Mouse (Mus musculus) ES-E14 (cell line): ENCODE measurements around the gene Slc7a1. TPM values are rescaled to one million over a fixed set of nuclear protein-coding genes. Genes with fewer than 3 reads are reported as not detected.

ENCODE experiments used
- DNase-seq: peaks from one replicate; pipeline ENCODE4 v3.0.0-alpha.2; 2013; ENCODE audit warnings: low read depth, low spot score
- H3K27ac ChIP-seq: 2 replicates; pipeline ENCODE4 v1.5.1; 2012; ENCODE audit warnings: low read depth, mild to moderate bottlenecking, low read length, moderate library complexity, mixed read lengths; ENCODE audit not compliant: poor library complexity, insufficient read depth, severe bottlenecking
- H3K36me3 ChIP-seq: 2 replicates; pipeline ENCODE4 v1.6.1; 2012; ENCODE audit warnings: mild to moderate bottlenecking, low read length, moderate library complexity, mixed read lengths; ENCODE audit not compliant: control insufficient read depth, poor library complexity, insufficient read depth, severe bottlenecking
- H3K4me1 ChIP-seq, 2 experiments: fragments of 150-350 bp in 1 of 2; sonication (generic) in 1 of 2; 2 replicates each; pipeline ENCODE4 v1.6.1; 2012; ENCODE audit warnings: low read length in 2 of 2, mild to moderate bottlenecking in 1 of 2, mixed read lengths in 1 of 2; ENCODE audit not compliant: control insufficient read depth in 2 of 2, insufficient read depth in 2 of 2, poor library complexity in 1 of 2
- H3K4me3 ChIP-seq, 2 experiments: fragments of 150-350 bp in 1 of 2; sonication (generic) in 1 of 2; 2 replicates each; pipeline ENCODE4 v1.5.1; 2012; ENCODE audit warnings: low read length in 2 of 2, low read depth in 1 of 2, mild to moderate bottlenecking in 1 of 2, mixed read lengths in 1 of 2; ENCODE audit not compliant: insufficient read depth in 1 of 2, poor library complexity in 1 of 2, severe bottlenecking in 1 of 2
- H3K9ac ChIP-seq: 2 replicates; pipeline ENCODE4 v1.6.1; 2012; ENCODE audit warnings: low read depth, mild to moderate bottlenecking, low read length, mixed read lengths; ENCODE audit not compliant: poor library complexity, insufficient read depth, severe bottlenecking
- H3K9me3 ChIP-seq: fragments of 150-350 bp; sonication (generic); 2 replicates; pipeline ENCODE4 v1.6.1; 2012; ENCODE audit warnings: low read depth, mild to moderate bottlenecking, low read length; ENCODE audit not compliant: control insufficient read depth, insufficient read depth
- CHD2 ChIP-seq: IDR thresholded peaks from 2 replicates; pipeline ENCODE4 v1.6.1; 2014; ENCODE audit warnings: mild to moderate bottlenecking, low read depth, low read length, inconsistent platforms
- HCFC1 ChIP-seq: IDR thresholded peaks from 2 replicates; pipeline ENCODE4 v1.6.1; 2012; ENCODE audit warnings: low read length, inconsistent platforms, borderline replicate concordance; ENCODE audit not compliant: insufficient read depth
- MAFK ChIP-seq: IDR thresholded peaks from 2 replicates; pipeline ENCODE4 v1.6.1; 2014; ENCODE audit warnings: mild to moderate bottlenecking, low read depth, low read length, inconsistent platforms; ENCODE audit not compliant: insufficient read depth
- ZC3H11A ChIP-seq: IDR thresholded peaks from 2 replicates; pipeline ENCODE4 v1.6.1; 2012; ENCODE audit warnings: low read depth, mild to moderate bottlenecking, inconsistent platforms, low read length, borderline replicate concordance
- ZNF384 ChIP-seq: IDR thresholded peaks from 2 replicates; pipeline ENCODE4 v1.6.1; 2012; ENCODE audit warnings: low read depth, low read length, inconsistent platforms
- in situ Hi-C, 2 experiments: fragments of 600-800 bp; cut with MboI; formaldehyde crosslinking; loops; one replicate each; pipeline ENCODE4 v1.15.1; 2025; ENCODE audit warnings: low sequenced_read_pairs in 2 of 2, inconsistent platforms in 1 of 2; ENCODE audit not compliant: unreplicated experiment in 2 of 2
- total RNA-seq: library from RNA; depleted of rRNA; stranded (reverse); fragments of 300-350 nt; gene quantifications from 2 replicates; pipeline ENCODE4 v1.2.3, GENCODE M21; 2012; rRNA removed

Slc7a1 gene
- 104 and 151 TPM in 2 replicates for total RNA-seq

DNA sequence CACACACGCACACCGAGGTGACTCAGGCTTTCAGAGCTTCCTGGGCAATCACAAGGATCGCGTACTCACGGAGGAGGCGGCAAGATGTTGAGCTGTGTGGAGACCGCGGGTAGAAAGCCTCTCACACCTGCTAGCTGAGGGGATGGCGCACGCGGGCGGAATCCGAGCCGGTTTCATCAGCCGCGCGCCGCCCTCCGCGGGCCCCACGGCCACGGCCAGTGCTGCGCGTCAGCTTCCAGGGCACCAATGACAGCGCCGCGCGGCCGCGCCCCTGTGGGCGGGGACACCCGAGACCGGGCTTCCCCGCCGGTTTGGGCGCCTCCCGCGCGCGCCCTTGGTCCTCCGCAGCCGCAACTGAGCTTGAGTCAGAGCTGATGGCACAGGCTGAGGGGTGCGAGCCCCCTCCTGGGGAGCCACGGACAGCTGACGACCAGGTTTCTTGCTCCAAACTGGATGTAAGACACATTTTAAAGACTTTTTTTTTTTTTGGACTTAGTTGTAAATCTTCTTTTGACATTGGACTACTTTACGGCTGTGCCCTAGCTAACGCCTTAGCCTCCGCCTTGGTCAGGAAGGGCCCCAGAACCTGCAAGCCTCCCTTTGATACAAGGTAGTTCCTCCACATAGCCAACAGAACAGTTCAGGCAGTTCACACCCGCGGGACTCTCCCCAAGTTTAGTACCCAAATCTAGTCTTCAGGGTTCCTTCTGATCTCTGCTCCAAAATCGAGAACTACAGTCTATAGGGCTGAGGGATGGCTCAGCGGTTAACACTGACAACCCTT lies at the start of gene Slc7a1:
Slc7a1 (minus strand) TSS at position 245 of the 784 bp plus-strand sequence.
- peaks cover 0 to 3% of the 10 kb centered on the region in 2 experiments; a peak in 1 of 4 replicates for H3K4me1 ChIP-seq
- no peaks in the 10 kb centered on the region for H3K9me3 ChIP-seq
- H3K36me3 ChIP-seq: peaks cover under 1% of the 10 kb centered on the region; the same call in 1 of the 2 replicates
- H3K4me3 ChIP-seq: peak within 1 kb of the TSS; percentile 81 to 84
- in situ Hi-C loops: no loop called here
- H3K27ac ChIP-seq: no peak within 1 kb of the TSS
- TF ChIP-seq HCFC1 (0 out of 2 replicates have a peak, but pooled peaks have one; percentile 20), ZC3H11A (no peak), ZNF384 (peak; percentile 56; the same call in 1 of the 2 replicates)
- DNase-seq: peak; percentile 58
- peak within 1 kb of the TSS; percentile 83 for H3K9ac ChIP-seq

DNA sequence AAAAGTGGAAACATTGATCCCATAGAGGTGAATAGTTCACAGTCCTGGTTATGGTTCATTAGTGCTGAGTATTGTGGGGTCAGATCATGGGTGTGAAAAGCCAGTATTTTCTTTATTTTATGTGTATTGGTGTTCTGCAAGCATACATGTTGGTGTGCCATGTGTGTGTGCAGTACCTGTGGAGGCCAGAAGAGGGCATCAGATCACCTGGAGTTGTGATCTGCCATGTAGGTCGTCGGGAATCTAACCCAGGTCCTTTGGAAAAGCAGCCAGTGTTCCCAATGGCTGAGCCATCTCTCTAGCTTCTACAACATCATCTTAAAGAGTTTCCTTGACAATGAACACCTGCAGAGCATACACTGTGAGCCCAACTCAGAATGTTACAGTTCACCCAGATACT lies 45.3 kb upstream of the Slc7a1 start:
- Histone ChIP-seq H3K9ac (no peak overlapping the region), H3K36me3 (no peaks in the 10 kb centered on the region), H3K4me3 (no peak overlapping the region), H3K27ac (no peak overlapping the region), H3K9me3 (no peaks in the 10 kb centered on the region), H3K4me1 (no peaks in the 10 kb centered on the region)
- no peak for DNase-seq
- in situ Hi-C loops: no loop called here
- TF ChIP-seq HCFC1 (no peak), CHD2 (no peak), MAFK (no peak), ZNF384 (no peak), ZC3H11A (no peak)

DNA sequence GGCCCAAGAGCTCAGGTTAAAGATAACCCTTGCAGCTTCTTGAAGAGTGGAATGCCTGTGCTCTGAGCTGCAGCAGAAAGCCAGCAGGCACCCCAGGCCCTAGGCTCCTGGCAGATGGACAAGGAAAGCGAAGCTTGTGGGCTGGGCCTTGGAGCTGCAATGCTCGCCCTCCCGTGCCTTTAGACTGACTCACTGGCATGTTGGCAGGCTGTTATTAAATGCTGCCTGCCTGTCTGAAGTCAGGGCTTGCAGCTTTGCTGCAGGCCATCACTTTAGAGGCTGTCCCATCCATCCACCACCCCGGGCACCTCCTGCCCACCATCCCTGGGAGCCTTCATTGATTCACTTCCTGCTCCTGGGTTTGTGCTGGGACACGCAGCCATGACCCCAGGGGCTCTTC lies 44.0 kb upstream of the Slc7a1 start:
- H3K4me1 ChIP-seq: no peaks in the 10 kb centered on the region
- TF ChIP-seq MAFK: no peak
- no peak for TF ChIP-seq ZNF384
- TF ChIP-seq HCFC1: no peak
- TF ChIP-seq ZC3H11A: no peak
- TF ChIP-seq CHD2: no peak
- in situ Hi-C loops: no loop called here
- no peak overlapping the region for H3K9ac ChIP-seq
- no peak overlapping the region for H3K27ac ChIP-seq
- H3K9me3 ChIP-seq: no peaks in the 10 kb centered on the region
- DNase-seq: no peak
- H3K36me3 ChIP-seq: no peaks in the 10 kb centered on the region
- no peak overlapping the region for H3K4me3 ChIP-seq

DNA sequence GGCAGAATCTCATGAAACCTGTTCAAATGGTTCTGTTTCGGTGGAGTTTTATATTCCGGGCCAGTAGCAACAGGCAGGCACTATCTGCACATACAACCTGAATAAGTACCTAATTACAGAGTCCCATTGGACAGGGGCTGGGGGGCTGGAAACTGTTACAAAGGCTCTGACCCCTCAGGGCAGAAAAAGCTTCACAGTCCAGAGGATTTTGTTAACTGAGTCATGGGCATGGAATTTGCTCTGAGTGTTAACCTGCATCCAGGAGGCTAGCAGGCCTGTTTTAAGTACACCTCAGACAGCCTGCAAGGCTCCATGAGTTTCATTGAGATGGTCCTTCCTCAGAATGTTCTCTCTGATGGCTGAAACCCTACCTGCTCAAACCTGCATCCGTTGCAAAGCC lies 36.0 kb upstream of the Slc7a1 start:
- no peak for TF ChIP-seq HCFC1
- TF ChIP-seq ZNF384: no peak
- TF ChIP-seq CHD2: no peak
- no peak for DNase-seq
- H3K9ac ChIP-seq: no peak overlapping the region

More for the DNA sequence above, 36.0 kb upstream of the Slc7a1 start:
- Histone ChIP-seq H3K27ac (no peak overlapping the region), H3K4me3 (no peak overlapping the region), H3K4me1 (no peaks in the 10 kb centered on the region), H3K36me3 (no peaks in the 10 kb centered on the region), H3K9me3 (no peaks in the 10 kb centered on the region)
- in situ Hi-C loops: no loop called here
